Mouse (Mus musculus) cerebellum, adult 2 months (tissue): ENCODE results near the gene Gm45717.

Source experiments
- CTCF ChIP-seq: fragments of 200-500 bp; IDR thresholded peaks from 2 replicates; pipeline ENCODE4 v1.5.1; 2011; ENCODE audit warnings: low read depth, mild to moderate bottlenecking, control low read depth, low read length, moderate library complexity, borderline replicate concordance; ENCODE audit not compliant: insufficient read depth
- POLR2A ChIP-seq: fragments of 200-500 bp; IDR thresholded peaks from 2 replicates; pipeline ENCODE4 v1.6.1; 2011; ENCODE audit warnings: low read length, control low read depth, borderline replicate concordance; ENCODE audit not compliant: insufficient read depth

- TF ChIP-seq CTCF (no peak), POLR2A (no peak)
Observed at GRCm38 (mm10) chr7:140951051-140951450, 4.7 kb downstream of the Gm45717 start.
